Mouse (Mus musculus) right cerebral cortex, adult 2 months (tissue): Measurements from ENCODE around the gene Mindy1.

Source experiments
- DNase-seq, 2 experiments: peaks; one replicate each; pipeline ENCODE4 v3.0.0; 2021 to 2022; ENCODE audit warnings: low spot score in 2 of 2

The Mindy1 gene

DNA sequence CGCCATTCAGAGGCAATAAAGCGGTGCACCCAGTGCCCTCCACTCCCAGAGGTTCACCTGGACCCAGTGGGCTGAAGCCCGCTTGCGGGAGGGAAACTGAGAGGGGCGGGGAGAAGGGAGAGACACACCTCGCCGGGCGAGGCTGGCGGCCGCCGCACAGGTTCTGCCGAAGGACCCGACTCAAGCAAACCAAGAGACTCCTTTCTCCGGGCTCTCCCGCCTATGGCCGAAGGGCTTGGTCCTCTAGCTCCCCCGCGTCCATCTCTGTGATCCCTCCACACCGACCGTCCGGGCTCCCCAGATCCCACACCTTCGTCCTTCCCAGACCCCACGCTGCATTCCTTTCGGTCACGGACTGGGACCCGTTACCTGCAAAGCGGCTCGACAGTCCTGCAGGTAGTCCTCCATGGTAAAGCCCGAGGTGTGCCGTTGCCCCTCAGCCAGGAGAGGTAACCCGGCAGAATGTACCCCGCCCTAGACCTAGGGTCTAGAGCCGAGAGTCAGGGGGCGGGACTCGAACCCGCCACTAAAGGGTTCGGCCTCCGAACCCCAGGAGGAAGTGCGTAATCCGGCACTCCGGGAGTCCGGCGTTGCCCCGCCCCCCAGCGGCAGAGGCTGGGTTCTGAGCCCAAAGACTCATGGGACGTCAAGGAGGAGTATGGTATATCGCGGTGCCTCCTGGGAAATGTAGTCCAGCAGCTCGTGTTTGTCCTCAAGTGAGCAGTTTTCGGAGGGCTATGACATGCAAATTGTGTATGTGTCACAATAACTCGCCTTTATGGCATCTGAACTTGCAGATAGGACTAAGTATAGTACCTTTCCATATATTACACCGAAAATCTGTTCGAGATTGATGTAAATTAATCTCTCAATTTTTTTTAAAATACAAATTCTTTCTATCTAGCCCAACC lies at the start of gene Mindy1, which contains the start of gene Prune1:
Gene Mindy1, plus strand, starts transcription at position 130 of the 911 bp plus-strand sequence.
Gene Prune1, minus strand, starts transcription at position 861 of the 911 bp plus-strand sequence.
- peak; percentile 99 for DNase-seq

DNA sequence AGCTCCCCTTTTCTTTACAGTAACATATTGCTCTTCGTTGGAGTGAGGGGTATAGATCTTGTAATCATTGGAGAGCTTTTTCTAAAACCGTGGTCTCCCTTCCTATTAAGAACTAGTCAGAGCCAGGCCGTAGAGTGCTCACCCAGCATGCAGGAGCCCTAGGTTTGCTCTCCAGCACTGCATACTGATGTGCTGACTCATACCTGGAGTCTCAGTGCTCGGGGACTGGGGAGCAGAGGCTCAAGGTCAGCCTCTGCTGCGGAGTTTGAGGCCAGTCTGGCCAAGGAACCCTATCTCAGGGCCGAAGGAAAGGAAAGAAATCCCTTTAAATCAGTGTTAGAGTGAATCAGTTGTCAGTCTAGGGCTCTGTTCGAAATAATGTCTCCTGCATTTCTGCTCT lies 48.4 kb upstream of the Mindy1 start:
- no peak for DNase-seq

- no peak for DNase-seq
Measured at GRCm38 (mm10) chr3:95233303-95233980, 47.7 kb upstream of the Mindy1 start.

DNA sequence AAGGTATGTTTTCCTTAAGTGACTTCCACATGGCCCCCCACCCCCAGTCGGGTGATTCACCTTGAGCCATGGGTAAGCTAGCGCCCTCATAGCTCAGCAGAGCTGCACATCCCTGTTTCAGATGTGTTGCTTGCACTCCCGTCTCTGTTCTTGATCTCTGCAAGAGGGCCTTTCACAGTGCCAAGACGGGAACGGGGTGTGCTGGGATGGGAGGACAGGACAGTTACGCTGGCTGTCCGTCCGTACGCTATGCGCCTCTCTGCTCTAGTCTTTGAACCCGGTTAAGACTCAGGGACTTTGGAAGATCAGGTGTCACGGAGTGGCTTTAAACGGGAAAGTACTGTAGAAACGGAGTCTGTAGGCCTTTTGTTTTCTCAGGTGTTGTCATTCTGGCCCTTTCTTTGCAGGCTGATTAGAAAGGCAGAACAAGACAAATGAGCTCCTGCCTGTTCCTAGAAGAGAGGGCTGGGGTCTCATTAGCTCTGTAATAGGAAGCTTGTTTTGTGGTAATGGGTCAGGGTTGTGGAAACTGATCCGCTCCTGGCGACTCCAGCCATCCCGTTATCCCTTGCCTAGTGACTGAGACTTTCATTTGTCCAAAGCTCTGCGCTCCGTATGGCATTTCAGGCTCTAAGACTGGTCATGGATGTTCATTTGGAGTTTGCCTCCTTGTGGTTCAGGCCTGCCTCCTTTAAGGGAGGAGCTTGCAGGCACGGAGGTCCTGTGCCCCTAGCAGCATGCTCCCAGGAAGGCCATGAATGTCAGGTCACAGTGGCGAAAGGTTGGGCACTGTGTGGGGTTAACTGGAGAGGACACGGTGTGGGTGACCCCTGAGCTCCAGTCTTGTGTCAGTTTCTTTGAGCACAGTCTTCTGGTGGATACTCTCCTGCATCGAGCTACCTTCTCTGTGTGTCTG lies 45.5 kb upstream of the Mindy1 start:
- DNase-seq, result no peak

GRCm38 (mm10) chr3:95237541-95238099 lies 43.5 kb upstream of the Mindy1 start:
- no peak for DNase-seq

- DNase-seq, result no peak
Measured at GRCm38 (mm10) chr3:95239022-95239421, 42.1 kb upstream of the Mindy1 start.

DNA sequence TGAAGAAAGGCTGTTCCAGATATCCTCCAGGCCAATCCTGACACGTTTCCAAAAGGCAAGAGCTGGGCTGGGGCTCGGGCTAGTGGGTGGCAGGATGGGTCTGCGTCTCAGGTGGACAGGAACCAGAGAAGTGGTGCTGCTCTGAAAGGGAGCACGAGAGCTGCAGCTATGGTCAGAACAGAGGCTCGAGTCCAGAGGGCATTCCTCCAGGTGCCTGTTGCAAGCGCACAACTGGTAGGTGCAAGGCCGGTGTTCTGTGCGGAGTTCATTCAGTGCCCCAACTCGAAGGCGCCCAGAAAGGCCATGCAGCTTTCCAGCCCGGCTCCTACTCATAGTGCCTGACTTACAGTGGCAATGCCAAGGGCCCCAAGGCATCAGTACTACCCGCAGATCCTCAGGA lies 41.2 kb upstream of the Mindy1 start:
- no peak for DNase-seq

DNA sequence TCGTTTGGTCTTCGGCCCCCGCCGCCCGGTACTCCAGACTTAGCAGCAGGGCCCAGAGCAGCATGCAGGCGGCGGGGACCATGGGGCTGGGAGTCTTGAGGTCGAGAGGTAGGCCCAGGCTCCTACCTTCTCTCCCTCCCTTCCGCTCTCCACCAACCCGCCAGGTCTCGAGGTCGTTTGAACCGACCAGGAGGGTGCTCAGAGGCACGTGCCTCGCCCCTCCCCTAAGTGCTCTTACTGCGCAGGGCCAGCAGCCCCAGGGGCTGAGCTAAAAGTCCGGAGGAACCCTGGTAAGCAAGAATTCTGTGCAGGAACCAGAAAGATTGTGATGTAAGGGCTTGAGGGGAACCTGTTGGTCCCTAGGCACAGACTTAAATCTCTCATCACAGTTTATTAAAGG lies 40.2 kb upstream of the Mindy1 start:
- no peak for DNase-seq

- DNase-seq, result no peak
Measured at GRCm38 (mm10) chr3:95241498-95241897, 39.6 kb upstream of the Mindy1 start, which contains the start of gene Gm128. Gm128 (minus strand) TSS chr3:95241598.

- DNase-seq, result no peak
Measured at GRCm38 (mm10) chr3:95243086-95243485, 38.1 kb upstream of the Mindy1 start.

DNA sequence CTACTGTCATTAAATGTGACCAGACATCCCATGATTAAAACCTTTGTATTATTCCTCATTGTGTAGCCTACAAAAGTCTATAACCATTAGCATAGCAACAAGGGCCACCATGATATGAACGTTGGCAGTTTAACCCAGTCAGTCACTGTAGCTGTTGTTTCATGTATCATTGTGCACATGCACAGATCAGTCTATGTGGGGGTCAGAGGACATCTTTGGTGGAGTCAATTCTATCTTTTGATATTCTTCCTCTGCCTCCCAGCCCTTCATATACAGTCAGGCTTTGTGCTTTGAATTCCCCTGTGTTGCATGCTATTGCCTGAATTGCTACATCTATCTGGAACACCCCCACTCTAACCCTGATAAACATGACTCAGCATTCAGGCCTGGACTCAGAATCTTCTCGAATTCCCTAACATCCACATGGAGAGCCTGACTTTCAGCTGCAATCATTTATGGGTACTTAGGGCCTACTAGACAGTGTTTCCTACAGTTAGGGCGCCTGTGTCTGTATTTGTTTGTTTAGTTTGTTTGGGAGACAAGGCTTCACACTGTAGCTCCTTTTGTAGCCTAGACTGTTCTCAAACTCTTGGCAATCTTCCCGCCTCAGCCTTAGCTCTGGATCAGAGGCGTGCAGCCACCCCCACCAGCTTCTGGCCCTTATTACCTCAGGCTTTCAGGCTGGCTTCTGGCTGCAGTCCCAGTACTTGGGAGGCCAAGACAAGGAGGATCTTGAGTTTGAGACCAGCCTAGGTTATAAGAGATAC lies 34.5 kb upstream of the Mindy1 start:
- DNase-seq, result peak; percentile 67

DNA sequence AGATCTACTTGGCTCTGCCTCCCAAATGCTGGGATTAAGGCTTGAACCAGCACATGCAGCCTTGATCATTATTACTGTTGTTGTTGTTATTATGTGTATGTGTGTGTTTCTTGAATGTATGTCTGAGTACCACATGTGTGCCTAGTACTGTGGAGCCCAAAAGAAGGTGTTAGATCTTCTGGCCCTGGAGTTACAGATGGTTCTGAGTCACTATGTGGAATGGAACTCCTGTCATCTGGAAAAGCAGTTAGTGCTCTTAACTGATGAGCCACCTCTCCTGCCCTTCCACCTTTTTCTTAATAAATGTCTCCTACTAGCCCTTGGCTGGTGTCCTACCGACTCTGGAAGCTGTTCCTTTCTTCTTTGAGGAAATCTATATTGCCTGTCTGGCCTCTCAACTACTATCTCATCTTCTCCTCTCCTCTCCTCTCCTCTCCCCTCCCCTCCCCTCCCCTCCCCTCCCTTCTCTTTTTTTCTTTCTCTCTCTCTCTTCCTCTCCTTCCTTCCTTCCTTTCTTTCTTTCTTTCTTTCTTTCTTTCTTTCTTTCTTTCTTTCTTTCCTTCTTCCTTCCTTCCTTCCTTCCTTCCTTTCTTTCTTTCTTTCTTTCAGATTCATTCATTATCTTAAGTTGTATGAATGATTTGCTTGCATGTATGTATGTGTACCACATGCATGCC lies 33.3 kb upstream of the Mindy1 start:
- DNase-seq, result no peak

DNA sequence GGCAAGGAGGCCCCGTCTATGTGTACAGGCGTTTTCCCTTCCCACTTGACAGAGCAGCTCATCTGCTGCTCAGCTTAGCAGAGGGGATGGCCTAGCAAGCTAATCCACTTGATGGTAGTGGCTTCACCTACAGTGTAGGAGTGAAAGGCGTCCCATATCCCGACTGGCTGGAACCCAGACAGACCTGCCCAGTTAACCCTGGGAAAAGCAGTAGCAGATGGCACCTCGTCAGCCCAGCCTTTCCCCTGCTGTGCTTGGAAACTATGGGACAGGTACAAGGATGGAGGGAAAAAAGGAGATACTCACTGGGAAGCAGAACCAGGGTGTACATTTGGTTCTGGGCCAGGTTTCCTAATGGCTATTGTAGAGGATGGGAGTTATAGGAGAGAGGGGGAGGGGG lies 30.8 kb upstream of the Mindy1 start:
- DNase-seq, result no peak

DNA sequence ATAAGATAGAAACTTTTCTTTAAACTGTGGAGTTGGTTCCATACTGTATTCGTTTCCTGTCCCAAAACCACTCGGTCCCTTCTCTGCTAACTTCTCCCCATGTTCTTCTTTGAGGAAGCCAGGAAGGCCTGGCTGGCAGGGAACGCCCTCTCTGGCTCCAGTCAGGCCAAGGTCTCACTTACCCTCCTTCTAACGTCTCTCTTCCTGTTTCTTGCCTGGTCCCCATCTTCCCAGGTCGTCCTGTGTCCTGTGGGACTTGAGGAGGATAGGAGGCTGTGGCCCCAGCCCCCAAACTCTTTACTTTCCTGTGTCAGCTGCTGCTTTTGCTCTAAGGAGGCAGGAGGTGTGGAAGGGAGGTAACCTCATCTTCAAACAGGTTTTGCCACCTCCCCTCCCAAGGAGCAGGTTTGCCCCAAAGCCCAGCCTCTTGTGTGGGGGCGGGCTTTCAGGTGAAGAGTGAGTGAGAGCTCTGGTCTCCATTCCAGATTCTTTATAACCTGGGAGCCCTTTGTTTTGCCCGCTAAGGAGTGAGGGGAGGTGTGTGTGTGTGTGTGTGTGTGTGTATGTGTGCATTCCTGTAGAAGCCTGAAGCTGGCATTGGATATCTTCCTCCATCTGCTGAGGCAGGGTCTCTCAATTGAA lies 30.2 kb upstream of the Mindy1 start, which contains the start of gene Bnipl:
Gene Bnipl, minus strand, starts transcription at position 411 of the 642 bp plus-strand sequence.
- DNase-seq, result no peak

GRCm38 (mm10) chr3:95256931-95257330 lies 24.2 kb upstream of the Mindy1 start:
- DNase-seq, result no peak

DNA sequence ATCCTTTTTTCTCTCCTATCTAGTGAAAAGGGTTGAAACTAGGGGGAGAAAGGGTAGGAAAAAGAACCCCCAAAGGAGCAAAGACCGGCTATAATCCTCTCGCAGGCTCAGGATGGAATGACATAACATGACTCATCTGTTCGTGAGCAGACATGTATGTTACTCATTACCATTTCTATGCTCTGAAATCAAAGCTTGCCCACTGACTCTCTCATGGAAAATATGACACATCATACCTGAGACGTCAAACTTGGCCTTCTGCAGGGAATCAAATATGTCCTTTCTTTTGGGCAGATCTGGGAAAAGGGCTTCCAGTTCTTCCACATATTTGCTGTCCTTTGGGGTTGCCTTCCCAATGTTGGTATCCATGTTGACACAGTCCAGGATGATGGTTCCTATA lies 19.2 kb upstream of the Mindy1 start:
- no peak for DNase-seq

- DNase-seq, result peak; percentile 47 to 63
Measured at GRCm38 (mm10) chr3:95263089-95263739, 17.9 kb upstream of the Mindy1 start.

GRCm38 (mm10) chr3:95264724-95265123 lies 16.4 kb upstream of the Mindy1 start:
- DNase-seq, result no peak

DNA sequence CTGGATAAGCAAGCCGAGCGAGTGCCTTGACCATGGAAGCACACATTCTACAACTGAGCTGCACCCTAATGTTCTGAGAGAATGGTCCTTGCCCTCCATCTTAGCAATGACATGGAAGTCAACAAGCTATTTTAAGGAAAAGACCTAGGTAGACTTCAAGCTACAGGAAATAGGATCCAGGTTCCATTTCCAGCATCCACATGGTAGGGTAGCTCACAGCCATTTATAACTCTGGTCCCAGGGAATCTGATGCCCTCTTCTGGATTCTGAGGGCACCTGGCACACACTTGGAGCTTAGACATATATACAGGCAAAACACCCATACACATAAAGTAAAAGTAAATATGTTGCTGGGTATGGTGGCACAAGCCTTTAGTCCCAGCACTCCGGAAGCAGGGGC lies 15.1 kb upstream of the Mindy1 start:
- no peak for DNase-seq
